8 mouse cellular contexts compared by ENCODE assay signal in the genomic region with DNA sequence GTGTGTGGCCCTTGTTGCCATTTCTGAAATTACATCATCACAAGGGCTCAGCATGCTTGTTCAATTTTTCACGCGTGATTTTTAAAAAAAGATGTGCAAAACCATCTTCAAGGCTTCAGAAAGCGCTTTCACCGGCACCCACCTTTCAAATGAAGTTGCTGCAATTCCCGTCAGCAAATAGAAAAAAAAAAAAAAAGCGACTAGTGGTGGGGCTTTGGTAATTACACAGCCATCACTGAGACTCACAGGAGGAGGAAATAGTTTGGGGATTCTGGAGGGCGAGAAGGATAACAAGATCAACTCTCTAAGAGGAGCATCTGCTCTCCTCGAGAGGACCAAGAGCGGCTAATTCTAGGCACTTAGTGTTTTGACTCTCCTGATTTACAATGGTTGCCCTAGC.
DNase-seq lines count a peak whose midpoint lies in the region; ATAC-seq and TF ChIP-seq lines count a peak whose summit lies in the region.
"Had no signal": no experiment of that assay in that cellular context is flagged by ENCODE, and none has a peak within 500 bp of the region (broad histone marks: within the 10 kb centered on the region; RNA-seq: fewer than 3 reads in every experiment).

No protein-coding gene starts in this region.

- TF ChIP-seq CTCF in E14TG2a.4 (conservative IDR thresholded peaks at IDR 0.05; ENCODE audit: low read length), result no peak

- WGBS in forebrain, embryonic 15.5 days, result 1% methylated on average over 9 of the region's 9 CpGs
- 4% methylated on average over 9 of the region's 9 CpGs for WGBS in liver, embryonic 16.5 days (ENCODE audit: insufficient replicate concordance)

- H3K36me3 ChIP-seq in E14TG2a.4 (ENCODE audit: insufficient read depth, low read length), result no peaks in the 10 kb centered on the region
- no peaks in the 10 kb centered on the region for H3K36me3 ChIP-seq in forebrain, embryonic 15.5 days
- H3K36me3 ChIP-seq in liver, embryonic 16.5 days (ENCODE audit: control insufficient read depth, insufficient read depth), result no peaks in the 10 kb centered on the region

- H3K27me3 ChIP-seq in E14TG2a.4 (ENCODE audit: insufficient read depth, low read length), result no peaks in the 10 kb centered on the region
- no peaks in the 10 kb centered on the region for H3K27me3 ChIP-seq in forebrain, embryonic 15.5 days
- H3K27me3 ChIP-seq in liver, embryonic 16.5 days (ENCODE audit: control insufficient read depth, insufficient read depth, low read depth, low read length), result no peaks in the 10 kb centered on the region; the same call in 1 of the 2 replicates

- DNase-seq in 3134 (ENCODE audit: extremely low read depth, insufficient read length, low spot score), result peak; percentile 15
- no peak for DNase-seq in natural killer cell, adult 2 months (ENCODE audit: low spot score in 2 of 2)
- no peak for DNase-seq in B cell, adult 2 months
- DNase-seq in gastrocnemius, postnatal 4 days (ENCODE audit: low spot score in 2 of 2), result no peak
- DNase-seq: thymus, adult 2 months had no signal

- no peak overlapping the region for H3K27ac ChIP-seq in forebrain, embryonic 15.5 days (replicated peaks)
- H3K27ac ChIP-seq in liver, embryonic 16.5 days (ENCODE audit: low read length), result no peak overlapping the region

- H3K9ac ChIP-seq in forebrain, embryonic 15.5 days (replicated peaks), result peak overlapping the region; percentile 24; the same call in 1 of the 2 replicates
- no peak overlapping the region; the same call in 1 of the 2 replicates for H3K9ac ChIP-seq in liver, embryonic 16.5 days (ENCODE audit: low read depth, low read length)

- peak overlapping the region; percentile 47 for H3K4me2 ChIP-seq in forebrain, embryonic 15.5 days (replicated peaks)
- peak overlapping the region; percentile 54 for H3K4me2 ChIP-seq in liver, embryonic 16.5 days (ENCODE audit: low read depth, low read length)

- H3K4me3 ChIP-seq in E14TG2a.4 (replicated peaks; ENCODE audit: low read length), result peak overlapping the region; percentile 54; the same call in 1 of the 2 replicates
- peak overlapping the region; percentile 21 for H3K4me3 ChIP-seq in forebrain, embryonic 15.5 days
- peak overlapping the region; percentile 40; the same call in 1 of the 2 replicates for H3K4me3 ChIP-seq in liver, embryonic 16.5 days (ENCODE audit: low read depth, low read length)

- no peaks in the 10 kb centered on the region for H3K9me3 ChIP-seq in E14TG2a.4 (ENCODE audit: low read length)
- no peaks in the 10 kb centered on the region for H3K9me3 ChIP-seq in forebrain, embryonic 15.5 days
- no peaks in the 10 kb centered on the region for H3K9me3 ChIP-seq in liver, embryonic 16.5 days (replicated peaks; ENCODE audit: control insufficient read depth, low read length)

- no peak for ATAC-seq in forebrain, embryonic 15.5 days (replicated peaks)
- ATAC-seq in liver, embryonic 16.5 days (ENCODE audit: low read depth), result no peak

- H3K4me1 ChIP-seq in E14TG2a.4 (replicated peaks; ENCODE audit: low read depth, low read length), result peaks cover 83% of the 10 kb centered on the region
- H3K4me1 ChIP-seq in forebrain, embryonic 15.5 days, result peaks cover 56% of the 10 kb centered on the region
- H3K4me1 ChIP-seq in liver, embryonic 16.5 days (ENCODE audit: control insufficient read depth, low read depth, low read length), result no peaks in the 10 kb centered on the region
